Mouse (Mus musculus): Measurements from ENCODE around the gene Gm37240.

DNA sequence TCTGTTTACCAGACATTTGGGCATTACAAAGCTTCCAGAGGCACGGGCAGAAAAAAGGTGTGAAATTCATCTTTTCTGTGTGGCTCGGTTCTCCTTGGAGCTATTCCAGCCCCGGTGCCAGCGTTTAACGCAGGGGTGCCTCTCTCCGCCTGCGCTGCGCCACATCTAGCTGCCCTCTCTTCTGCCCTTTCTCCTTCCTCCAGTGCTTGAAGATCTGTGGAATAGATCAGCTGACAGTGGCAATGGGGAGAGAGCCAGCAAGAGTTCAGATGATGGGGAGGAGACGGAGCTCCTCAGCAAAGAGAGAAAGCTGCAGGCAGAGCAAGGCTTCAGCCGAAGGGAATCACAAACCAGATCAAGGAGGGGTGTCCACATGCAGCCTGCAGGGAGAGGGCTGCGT lies 714.8 kb downstream of the Gm37240 start:
- TF ChIP-seq CTCF (IDR thresholded peaks at IDR 0.05; ENCODE audit: borderline replicate concordance, insufficient read depth, low read depth, low read length) (no peak), POLR2A (IDR thresholded peaks at IDR 0.05; ENCODE audit: borderline replicate concordance, insufficient read depth, low read length) (no peak)
